Mouse (Mus musculus) frontal cortex, postnatal 25 days (tissue): Measurements from ENCODE around the gene Spata45.
"Not testable (repeated sequence)": the region's sequence is repeated elsewhere in the genome, so short reads cannot be mapped to it uniquely, and the experiment has no call there.

Experiments used
- DNase-seq, 2 experiments: peaks; one replicate each; pipeline ENCODE4 v3.0.0; 2022; ENCODE audit warnings: low spot score in 2 of 2

Spata45 gene

GRCm38 (mm10) chr1:191036554-191037334, at the start of gene Spata45:
Gene Spata45, plus strand, starts transcription at chr1:191036639.
- DNase-seq = no peak

GRCm38 (mm10) chr1:190989437-190990082, 46.9 kb upstream of the Spata45 start:
- no peak for DNase-seq

DNA sequence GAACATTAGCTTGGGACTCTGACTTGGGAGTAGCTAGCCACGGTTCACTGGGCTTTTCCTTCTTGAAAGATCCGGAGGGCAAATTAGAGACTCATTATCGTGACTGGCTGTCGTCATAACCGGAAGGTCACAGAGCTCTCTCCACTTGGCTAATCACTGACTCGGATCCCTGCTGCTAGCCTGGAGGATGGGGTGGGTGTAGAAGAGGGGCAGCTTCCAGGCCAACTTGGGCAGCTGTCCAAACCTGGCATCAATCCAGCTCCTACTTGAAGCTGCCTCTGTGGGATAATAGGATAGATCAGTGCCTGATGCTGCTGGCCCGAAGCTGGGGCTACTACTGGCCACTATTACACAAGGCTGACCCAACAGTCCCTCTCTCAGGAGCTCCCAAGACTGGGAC, 40.9 kb upstream of the Spata45 start:
- DNase-seq = no peak

GRCm38 (mm10) chr1:190996346-190996877, 40.0 kb upstream of the Spata45 start:
- no peak for DNase-seq

DNA sequence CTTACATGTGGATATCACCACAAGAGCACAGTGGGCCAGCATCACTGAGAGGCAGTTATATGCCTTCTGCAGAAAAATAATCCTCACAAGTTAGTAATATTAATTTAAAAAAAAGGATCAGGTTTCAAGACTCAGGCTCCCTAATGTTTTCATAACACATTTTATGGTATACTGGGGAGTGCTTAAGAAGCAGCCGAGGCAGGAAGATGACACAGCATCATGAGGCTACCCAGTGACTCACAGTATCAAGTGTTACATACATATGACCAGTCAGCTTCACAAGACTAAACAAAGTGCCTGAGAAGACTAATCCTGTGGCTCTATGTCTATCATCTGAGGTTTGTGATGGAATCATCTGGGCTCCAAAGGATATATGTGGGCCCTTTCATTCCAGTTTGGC, 38.4 kb upstream of the Spata45 start:
- DNase-seq = no peak

DNA sequence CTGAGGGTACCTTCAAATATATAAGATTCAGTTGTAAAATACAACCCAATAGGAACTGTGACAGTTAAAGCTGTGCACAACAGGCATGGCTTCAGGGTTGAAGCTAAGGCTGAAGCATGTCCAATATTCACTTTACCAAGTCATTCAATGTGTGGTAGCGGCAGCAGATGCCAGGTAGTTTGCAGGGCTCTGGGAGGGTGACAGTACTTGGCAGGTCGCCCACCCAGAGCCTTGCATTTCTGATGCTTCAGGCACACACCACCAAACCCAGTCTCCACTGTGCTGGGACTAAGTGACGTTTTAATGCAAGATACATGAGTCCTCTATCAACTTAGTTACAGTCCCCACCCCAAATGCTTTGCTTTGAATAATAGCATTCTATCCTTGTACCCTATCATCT, 35.8 kb upstream of the Spata45 start:
- DNase-seq = no peak

DNA sequence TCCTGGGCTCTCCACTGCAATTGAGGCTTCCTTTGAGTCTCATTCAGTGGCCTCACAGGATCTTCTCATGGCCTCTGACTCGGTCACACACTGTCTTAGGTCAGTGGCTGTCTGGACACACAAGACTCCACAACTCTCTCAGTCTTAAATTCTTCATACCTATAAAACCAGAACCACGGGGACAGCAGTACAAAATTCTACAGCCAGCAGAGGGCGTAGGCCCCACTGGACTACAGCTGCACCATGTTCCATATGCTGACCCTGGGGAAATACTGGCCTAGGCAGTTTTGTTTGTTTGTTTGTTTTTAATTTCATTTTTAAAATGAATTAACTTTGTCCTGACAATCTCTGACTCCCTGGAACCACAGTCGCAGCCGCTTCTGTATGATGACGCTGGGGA, 34.2 kb upstream of the Spata45 start:
- no peak for DNase-seq

DNA sequence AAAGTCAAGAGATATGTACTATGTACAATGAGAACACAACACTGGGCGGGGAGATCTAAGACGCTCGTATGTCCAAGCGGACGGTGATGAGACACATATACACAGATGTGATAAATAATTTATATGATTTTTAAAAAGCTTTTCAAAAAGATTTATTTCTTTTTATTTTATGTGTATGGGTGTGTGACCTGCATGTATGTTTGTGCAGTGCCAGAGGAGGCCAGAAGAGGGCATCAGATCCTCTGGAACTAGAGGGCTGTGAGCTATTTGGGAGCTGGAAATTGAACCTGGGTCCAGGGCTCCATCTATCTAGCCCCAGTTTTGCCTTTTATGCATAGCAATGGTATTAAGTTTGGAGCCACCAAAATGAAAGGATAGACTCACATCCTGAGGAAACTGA, 27.7 kb upstream of the Spata45 start:
- DNase-seq = no peak

DNA sequence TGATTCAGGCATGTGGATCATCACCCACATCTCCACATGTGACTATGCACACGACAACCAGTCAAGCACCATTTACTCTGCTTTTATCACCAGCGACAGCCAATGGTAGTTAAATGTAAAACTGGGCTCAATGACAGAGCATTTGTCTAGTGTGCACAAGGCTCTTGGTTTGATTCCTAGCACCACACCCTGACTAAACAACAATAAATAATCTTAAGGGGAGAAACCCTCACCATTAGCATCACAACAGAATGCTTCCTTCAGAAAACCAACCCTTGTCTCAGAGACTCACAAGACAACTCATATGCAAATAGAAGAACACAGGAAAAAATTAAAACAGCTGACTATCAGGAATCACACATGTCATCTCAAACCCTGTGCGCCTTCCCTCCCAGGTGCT, 22.2 kb upstream of the Spata45 start:
- no peak for DNase-seq

DNA sequence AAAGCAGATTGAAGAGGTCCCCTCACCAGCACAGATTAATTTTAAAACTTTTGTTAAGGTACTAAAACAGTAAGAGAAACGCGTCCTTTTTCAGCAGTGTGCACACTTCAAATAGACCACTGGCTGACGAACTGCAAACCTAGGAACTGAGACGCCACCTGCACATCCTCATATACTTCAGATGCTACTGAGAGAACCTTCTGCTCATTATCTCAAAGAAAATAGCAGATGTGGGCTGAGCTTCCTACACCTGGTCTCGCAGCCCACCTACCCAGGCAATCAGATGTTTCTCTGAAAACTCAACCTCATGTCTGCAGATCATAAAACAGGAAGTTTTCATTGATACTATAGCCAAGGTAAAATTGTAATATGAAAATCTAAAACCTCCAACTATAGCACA, 16.6 kb upstream of the Spata45 start:
- no peak for DNase-seq

GRCm38 (mm10) chr1:191020217-191020924, 16.1 kb upstream of the Spata45 start:
- DNase-seq = no peak

DNA sequence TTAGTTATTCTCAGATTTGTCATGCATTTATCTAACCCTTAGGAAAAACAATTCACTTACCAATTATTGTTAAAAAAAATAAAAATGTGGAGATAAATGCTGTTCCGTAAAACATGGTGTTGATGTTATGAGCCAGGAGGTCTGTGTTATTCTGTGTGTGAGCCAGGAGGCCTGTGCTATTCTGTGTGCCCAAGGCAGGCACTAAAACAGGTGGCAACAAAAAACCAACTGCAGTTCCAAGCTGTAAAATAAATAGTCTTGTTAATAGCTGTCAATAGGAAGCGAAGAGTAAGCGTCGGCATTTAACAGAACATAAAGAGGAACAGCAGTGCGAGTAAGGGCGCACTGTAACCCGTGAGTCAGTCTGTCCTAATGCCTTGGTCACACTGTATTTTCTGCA, 15.4 kb upstream of the Spata45 start:
- no peak for DNase-seq

DNA sequence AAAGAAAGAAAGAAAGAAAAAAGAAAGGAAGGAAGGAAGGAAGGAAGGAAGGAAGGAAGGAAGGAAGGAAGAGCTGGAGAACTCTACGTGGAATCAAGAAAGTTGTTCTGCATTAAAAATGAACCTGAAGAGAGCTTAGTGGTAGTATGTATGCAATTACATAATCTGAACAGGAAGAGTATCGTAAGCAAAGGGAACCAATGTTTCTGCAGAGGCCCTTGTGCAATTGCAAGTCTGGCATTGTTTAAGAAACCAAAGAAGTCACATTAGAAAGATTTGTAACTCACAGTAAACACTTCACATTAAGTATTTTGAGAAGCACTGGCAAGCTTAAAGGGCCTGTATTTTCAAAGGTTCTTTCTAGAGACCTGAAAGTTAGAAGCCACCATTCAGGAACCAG, 13.3 kb upstream of the Spata45 start:
- no peak for DNase-seq

DNA sequence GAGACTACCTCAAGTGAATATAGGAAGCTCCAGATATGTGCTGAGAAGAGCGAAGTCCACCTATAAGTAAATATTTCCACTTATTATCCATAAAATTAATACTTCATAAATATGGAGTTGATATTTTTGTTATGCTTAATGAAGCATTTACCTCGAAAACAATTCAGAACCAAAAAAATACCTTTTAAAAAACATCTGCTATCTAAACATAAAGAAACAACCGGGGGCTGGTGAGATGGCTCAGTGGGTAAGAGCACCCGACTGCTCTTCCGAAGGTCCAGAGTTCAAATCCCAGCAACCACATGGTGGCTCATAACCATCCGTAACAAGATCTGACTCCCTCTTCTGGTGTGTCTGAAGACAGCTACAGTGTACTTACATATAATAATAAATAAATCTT, 12.6 kb upstream of the Spata45 start:
- not testable (repeated sequence) for DNase-seq

DNA sequence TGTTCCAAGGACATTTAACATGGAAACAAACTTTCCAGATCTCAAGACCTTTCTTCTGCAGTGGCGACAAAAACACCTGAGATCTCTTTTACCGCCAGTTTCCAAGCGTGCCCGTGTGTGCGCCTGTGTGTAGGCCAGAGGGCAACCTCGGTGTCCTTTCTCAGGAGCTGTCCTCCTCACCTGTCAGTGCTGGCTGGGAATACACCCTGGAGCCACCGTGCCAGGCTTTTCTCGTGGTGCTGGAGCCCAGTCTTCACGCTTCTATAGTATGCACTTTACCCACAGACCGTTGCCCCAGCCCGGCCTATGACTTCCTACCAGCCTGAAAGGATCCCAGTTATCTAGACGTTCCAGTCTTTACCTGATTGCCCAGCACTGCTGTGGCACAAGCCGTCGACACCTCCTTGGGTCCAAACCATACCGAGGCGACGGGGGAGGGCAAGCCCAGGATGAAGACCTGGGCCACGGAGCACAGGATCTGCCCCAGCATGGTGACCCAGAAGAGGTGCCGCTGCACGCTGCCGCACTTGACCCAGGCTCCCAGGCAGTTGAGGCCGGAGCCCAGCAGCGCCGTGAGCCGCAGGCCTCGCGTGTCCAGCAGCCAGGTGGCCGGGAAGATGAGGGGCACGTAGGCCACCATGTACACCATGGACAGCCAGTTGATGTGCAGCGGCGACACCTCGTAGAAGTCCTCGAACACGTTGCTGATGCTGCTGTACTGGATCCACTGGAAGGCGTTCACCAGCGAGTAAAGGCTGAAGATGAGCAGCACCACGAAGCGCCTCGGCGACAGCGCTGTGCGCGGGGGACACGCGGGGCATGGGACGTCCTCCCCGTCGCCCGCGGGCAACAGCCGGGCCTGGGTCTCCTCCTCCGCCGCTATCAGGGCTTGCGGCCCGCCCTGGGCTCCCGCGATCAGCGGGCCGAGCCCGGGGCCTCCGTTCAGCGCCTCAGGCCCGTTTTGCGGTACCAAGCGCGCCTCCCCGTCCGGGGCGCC, 11.1 kb upstream of the Spata45 start:
- DNase-seq = no peak

- DNase-seq = peak; percentile 94 to 98
These were observed 10.3 kb upstream of the Spata45 start, which contains the start of gene Flvcr1 for GRCm38 (mm10) chr1:191026021-191026713. Gene Flvcr1, minus strand, starts transcription at chr1:191026158.

- no peak for DNase-seq
These were observed 6.3 kb upstream of the Spata45 start for GRCm38 (mm10) chr1:191030182-191030581.

GRCm38 (mm10) chr1:191030922-191031425, 5.5 kb upstream of the Spata45 start:
- DNase-seq = not testable (repeated sequence)

DNA sequence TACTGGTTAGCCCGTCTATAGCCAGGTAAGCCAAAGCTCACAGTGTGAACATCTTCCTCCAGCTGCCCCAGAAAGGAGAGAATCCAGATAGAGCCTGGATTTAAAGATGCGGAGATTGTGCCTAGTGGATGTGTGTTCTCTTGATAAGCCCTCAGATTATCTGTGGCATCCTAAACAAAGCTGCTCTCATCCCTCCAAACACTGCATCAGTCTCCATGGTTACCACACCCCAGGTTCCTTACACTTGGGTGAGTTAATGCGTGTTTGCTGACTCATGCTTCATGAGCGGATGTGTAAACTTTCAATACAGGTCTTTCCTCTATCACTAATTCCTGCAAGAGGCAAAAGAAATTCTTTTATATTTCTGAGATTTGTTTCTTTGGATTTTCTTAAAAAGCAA, 790 bp upstream of the Spata45 start:
- no peak for DNase-seq

GRCm38 (mm10) chr1:191037999-191038398, 1.6 kb downstream of the Spata45 start:
- DNase-seq = no peak
